Mouse (Mus musculus): ENCODE data around the gene Satb2.

The Satb2 gene

GRCm38 (mm10) chr1:56973593-56973950 lies 4.9 kb downstream of the Satb2 start:
- ATAC-seq (ENCODE audit: low TSS enrichment): no peak

- 0 out of 2 replicates have a peak, but pooled peaks have one; percentile 1 for ATAC-seq (ENCODE audit: low TSS enrichment)
Measured at GRCm38 (mm10) chr1:56972950-56973592, 5.4 kb downstream of the Satb2 start.

- peak; percentile 25 for ATAC-seq (ENCODE audit: low TSS enrichment)
Measured at GRCm38 (mm10) chr1:56972251-56972949, 6.0 kb downstream of the Satb2 start.

GRCm38 (mm10) chr1:56971942-56972250 lies 6.6 kb downstream of the Satb2 start:
- no peak for ATAC-seq (ENCODE audit: low TSS enrichment)

- no peak for ATAC-seq (ENCODE audit: low TSS enrichment)
Measured at GRCm38 (mm10) chr1:56971441-56971861, 7.0 kb downstream of the Satb2 start.

GRCm38 (mm10) chr1:56970740-56971141 lies 7.7 kb downstream of the Satb2 start:
- ATAC-seq (ENCODE audit: low TSS enrichment): peak; percentile 24; the same call in 1 of the 2 replicates

GRCm38 (mm10) chr1:56969364-56970360 lies 8.8 kb downstream of the Satb2 start:
- ATAC-seq (ENCODE audit: low TSS enrichment): peak; percentile 10; the same call in 1 of the 2 replicates

- peak; percentile 24; the same call in 1 of the 2 replicates for ATAC-seq (ENCODE audit: low TSS enrichment)
Measured at GRCm38 (mm10) chr1:56965879-56966579, 12.4 kb downstream of the Satb2 start.

- ATAC-seq (ENCODE audit: low TSS enrichment): no peak
Measured at GRCm38 (mm10) chr1:56964493-56964892, 14.0 kb downstream of the Satb2 start.

- ATAC-seq (ENCODE audit: low TSS enrichment): no peak
Measured at GRCm38 (mm10) chr1:56963291-56963690, 15.2 kb downstream of the Satb2 start.

GRCm38 (mm10) chr1:56958996-56959395 lies 19.5 kb downstream of the Satb2 start:
- no peak for ATAC-seq (ENCODE audit: low TSS enrichment)

- ATAC-seq (ENCODE audit: low TSS enrichment): peak; percentile 75
Measured at GRCm38 (mm10) chr1:56957942-56958341, 20.5 kb downstream of the Satb2 start.

GRCm38 (mm10) chr1:56956811-56957210 lies 21.6 kb downstream of the Satb2 start:
- no peak for ATAC-seq (ENCODE audit: low TSS enrichment)

- ATAC-seq (ENCODE audit: low TSS enrichment): no peak
Measured at GRCm38 (mm10) chr1:56955739-56956085, 22.7 kb downstream of the Satb2 start.

GRCm38 (mm10) chr1:56955055-56955738 lies 23.3 kb downstream of the Satb2 start:
- ATAC-seq (ENCODE audit: low TSS enrichment): no peak

- no peak for ATAC-seq (ENCODE audit: low TSS enrichment)
Measured at GRCm38 (mm10) chr1:56953538-56953937, 24.9 kb downstream of the Satb2 start.

GRCm38 (mm10) chr1:56951980-56952379 lies 26.5 kb downstream of the Satb2 start:
- no peak for ATAC-seq (ENCODE audit: low TSS enrichment)

GRCm38 (mm10) chr1:56951525-56951924 lies 26.9 kb downstream of the Satb2 start:
- ATAC-seq (ENCODE audit: low TSS enrichment): peak; percentile 20; the same call in 1 of the 2 replicates

GRCm38 (mm10) chr1:56939432-56939831 lies 39.0 kb downstream of the Satb2 start:
- ATAC-seq (ENCODE audit: low TSS enrichment): no peak

GRCm38 (mm10) chr1:56938432-56938831 lies 40.0 kb downstream of the Satb2 start:
- no peak for ATAC-seq (ENCODE audit: low TSS enrichment)

- ATAC-seq (ENCODE audit: low TSS enrichment): no peak
Measured at GRCm38 (mm10) chr1:56936554-56936953, 41.9 kb downstream of the Satb2 start.
